In genomic region chr3:42376785-42377184, GRCm38 (mm10) we compare ENCODE assay signal across 19 mouse cellular contexts.
DNase-seq lines count a peak whose midpoint lies in the region; ATAC-seq lines count a peak whose summit lies in the region.
"Had no signal": no experiment of that assay in that cellular context is flagged by ENCODE, and none has a peak within 500 bp of the region (broad histone marks: within the 10 kb centered on the region; RNA-seq: fewer than 3 reads in every experiment).

No protein-coding gene starts in this region.

- H3K36me3 ChIP-seq in forebrain, embryonic 11.5 days (ENCODE audit: control insufficient read depth, insufficient read depth, low read length) = no peaks in the 10 kb centered on the region
- H3K36me3 ChIP-seq: embryonic facial prominence, embryonic 10.5 days; embryonic facial prominence, embryonic 12.5 days; forebrain, embryonic 12.5 days had no signal

- WGBS in forebrain, embryonic 11.5 days = 30% methylated on average over 1 of the region's 1 CpGs

- no peak overlapping the region for H3K27ac ChIP-seq in forebrain, embryonic 11.5 days (ENCODE audit: low read depth, low read length)
- H3K27ac ChIP-seq: embryonic facial prominence, embryonic 10.5 days; embryonic facial prominence, embryonic 12.5 days; forebrain, embryonic 12.5 days had no signal

- no peaks in the 10 kb centered on the region for H3K4me1 ChIP-seq in forebrain, embryonic 11.5 days (replicated peaks; ENCODE audit: control insufficient read depth, insufficient read depth, low read length)
- H3K4me1 ChIP-seq: embryonic facial prominence, embryonic 10.5 days; embryonic facial prominence, embryonic 12.5 days; forebrain, embryonic 12.5 days had no signal

- no peak overlapping the region for H3K4me2 ChIP-seq in forebrain, embryonic 11.5 days (ENCODE audit: low read depth, low read length, severe bottlenecking)
- H3K4me2 ChIP-seq: embryonic facial prominence, embryonic 12.5 days; forebrain, embryonic 12.5 days had no signal

- DNase-seq in frontal cortex, postnatal 36 days (ENCODE audit: low spot score in 2 of 2) = peak; percentile 15 to 43
- no peak for DNase-seq in frontal cortex, postnatal 25 days (ENCODE audit: low spot score in 2 of 2)
- peak; percentile 46 for DNase-seq in right cerebral cortex, adult 18-20 months
- no peak for DNase-seq in right cerebral cortex, postnatal 14 days
- DNase-seq in right cerebral cortex, postnatal 36 days (ENCODE audit: low spot score in 2 of 2) = peak; percentile 5 to 14
- no peak for DNase-seq in right cerebral cortex, postnatal 25 days
- DNase-seq in forebrain, embryonic 11.5 days (ENCODE audit: low spot score) = no peak
- DNase-seq: adrenal gland, adult 2 months; adrenal gland, postnatal 10 days; adrenal gland, postnatal 25 days; cerebellum, adult 11-12 months; cerebellum, adult 2 months; cerebellum, adult 9-10 months; cerebellum, postnatal 25 days had no signal

- no peaks in the 10 kb centered on the region for H3K9me3 ChIP-seq in forebrain, embryonic 11.5 days (ENCODE audit: control insufficient read depth, low read length)
- H3K9me3 ChIP-seq: embryonic facial prominence, embryonic 10.5 days; embryonic facial prominence, embryonic 12.5 days; forebrain, embryonic 12.5 days had no signal

- no peak overlapping the region for H3K4me3 ChIP-seq in forebrain, embryonic 11.5 days (ENCODE audit: low read depth, low read length)
- H3K4me3 ChIP-seq: embryonic facial prominence, embryonic 10.5 days; embryonic facial prominence, embryonic 12.5 days; forebrain, embryonic 12.5 days had no signal

- H3K9ac ChIP-seq in forebrain, embryonic 11.5 days (ENCODE audit: low read length) = no peak overlapping the region
- H3K9ac ChIP-seq: embryonic facial prominence, embryonic 12.5 days; forebrain, embryonic 12.5 days had no signal

- ATAC-seq in forebrain, embryonic 11.5 days (replicated peaks; ENCODE audit: low FRiP score) = no peak
- ATAC-seq: forebrain, embryonic 14.5 days; forebrain, embryonic 16.5 days had no signal

- H3K27me3 ChIP-seq in forebrain, embryonic 11.5 days (ENCODE audit: control insufficient read depth, insufficient read depth, low read length) = no peaks in the 10 kb centered on the region
- H3K27me3 ChIP-seq: embryonic facial prominence, embryonic 12.5 days; forebrain, embryonic 12.5 days had no signal

Comparison
In these comparisons a context has a peak if more than half of its experiments do, and no peak if none do; other contexts are left out.
1. DNase-seq: peak in frontal cortex, postnatal 36 days (2 of 2), right cerebral cortex, adult 18-20 months (single experiment) and right cerebral cortex, postnatal 36 days (2 of 2); none in frontal cortex, postnatal 25 days (0 of 2), right cerebral cortex, postnatal 14 days (single experiment), right cerebral cortex, postnatal 25 days (single experiment) and forebrain, embryonic 11.5 days (single experiment).